Comparison of ENCODE assay signal across 8 mouse cellular contexts in the genomic region with DNA sequence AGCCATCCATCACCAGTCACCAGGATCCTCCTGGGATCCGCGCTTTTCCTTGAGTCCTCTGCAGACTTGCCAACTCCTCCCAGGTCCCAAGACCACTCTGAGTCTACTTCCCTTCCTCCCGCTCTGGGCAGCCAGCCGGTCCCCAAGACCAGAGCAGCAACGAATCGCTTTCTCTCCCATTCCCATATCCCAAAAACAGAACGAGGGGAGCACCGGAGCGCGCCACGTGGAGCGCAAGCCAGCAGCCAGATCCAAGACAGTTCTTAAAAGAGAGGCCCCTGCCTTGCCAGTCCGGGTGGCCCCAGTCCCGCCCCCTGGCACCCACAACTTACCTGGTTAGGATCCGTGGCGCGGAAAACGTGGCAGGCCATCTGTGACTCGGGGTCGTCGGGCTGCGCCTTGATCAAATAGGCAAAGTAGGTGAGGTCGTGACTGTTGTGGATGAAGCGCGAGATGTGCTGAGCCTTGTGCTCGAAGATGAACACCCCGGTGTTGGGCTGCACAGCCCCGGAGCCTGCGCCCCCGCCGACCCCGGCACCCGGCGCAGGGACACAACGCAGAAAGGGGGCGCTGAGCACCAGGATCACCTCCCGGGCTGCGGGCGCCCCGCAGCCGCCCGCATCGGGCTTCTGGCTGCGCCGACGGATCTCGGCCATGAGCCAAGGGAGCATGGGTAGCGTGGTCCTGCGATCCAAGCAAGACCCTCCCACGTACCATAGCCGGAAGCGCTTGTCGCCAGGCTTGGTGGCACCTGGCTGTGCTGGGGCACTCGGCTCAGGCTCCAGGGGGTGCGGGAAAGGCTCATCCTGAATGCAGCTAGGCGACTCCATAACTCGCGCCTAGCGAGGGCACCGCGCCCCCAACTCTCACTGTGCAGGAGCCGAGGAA. TPM values are rescaled to one million over a fixed set of nuclear protein-coding genes. Genes with fewer than 3 reads are reported as not detected.
A peak's percentile ranks its signal among the peaks of the same experiment; 100 is the strongest.
DNase-seq lines count a peak whose midpoint lies in the region; ATAC-seq and TF ChIP-seq lines count a peak whose summit lies in the region.

No protein-coding gene starts in this region.

- peak overlapping the region; percentile 77 for H3K9ac ChIP-seq in forebrain, embryonic 13.5 days
- H3K9ac ChIP-seq in heart, postnatal 0 days (replicated peaks; ENCODE audit: low read depth, low read length): peak overlapping the region; percentile 77

- under 1% methylated on average over 61 of the region's 62 CpGs for WGBS in forebrain, embryonic 13.5 days
- under 1% methylated on average over 60 of the region's 62 CpGs for WGBS in heart, postnatal 0 days

- no peaks in the 10 kb centered on the region for H3K9me3 ChIP-seq in forebrain, embryonic 13.5 days (replicated peaks)
- no peaks in the 10 kb centered on the region for H3K9me3 ChIP-seq in heart, postnatal 0 days (replicated peaks; ENCODE audit: control insufficient read depth, low read length)

- H3K4me2 ChIP-seq in forebrain, embryonic 13.5 days: peak overlapping the region; percentile 89
- H3K4me2 ChIP-seq in heart, postnatal 0 days (ENCODE audit: low read depth, low read length): peak overlapping the region; percentile 100

- no peak for TF ChIP-seq CTCF in heart, postnatal 0 days (IDR thresholded peaks at IDR 0.05; ENCODE audit: low read depth)
- peak; percentile 45 for TF ChIP-seq CTCF in layer of hippocampus, adult 2 months (conservative IDR thresholded peaks at IDR 0.05)

- no peaks in the 10 kb centered on the region for H3K27me3 ChIP-seq in forebrain, embryonic 13.5 days
- H3K27me3 ChIP-seq in heart, postnatal 0 days (ENCODE audit: control insufficient read depth, insufficient read depth, low read length): no peaks in the 10 kb centered on the region

- DNase-seq in Muller cell, postnatal 12 days (ENCODE audit: inconsistent ontology term): peak; percentile 56
- DNase-seq in c-Kit-positive CD71-negative TER-119-negative erythroid progenitor cells, embryonic 14.5 days (ENCODE audit: low read depth): peak; percentile 7
- DNase-seq in heart, postnatal 0 days (ENCODE audit: low spot score): peak; percentile 29
- peak in 1 of 2 experiments; percentile 13 for DNase-seq in layer of hippocampus, adult 2 months (ENCODE audit: low spot score in 2 of 2)
- peak; percentile 4 for DNase-seq in lung, postnatal 25 days (ENCODE audit: low spot score)
- peak; percentile 68 for DNase-seq in retina, postnatal 1 day
- no peak for DNase-seq in spleen, postnatal 36 days (ENCODE audit: low spot score in 2 of 2)

- peaks cover 11% of the 10 kb centered on the region for H3K4me1 ChIP-seq in forebrain, embryonic 13.5 days
- H3K4me1 ChIP-seq in heart, postnatal 0 days (ENCODE audit: control insufficient read depth, insufficient read depth): peaks cover 4% of the 10 kb centered on the region

- no peak overlapping the region for H3K27ac ChIP-seq in forebrain, embryonic 13.5 days
- peak overlapping the region; percentile 94 for H3K27ac ChIP-seq in heart, postnatal 0 days (ENCODE audit: low read depth)
- peak overlapping the region; percentile 44 for H3K27ac ChIP-seq in layer of hippocampus, adult 2 months

- no peak for TF ChIP-seq EP300 in heart, postnatal 0 days (IDR thresholded peaks at IDR 0.05; ENCODE audit: low read depth)

- peak; percentile 68 for ATAC-seq in forebrain, embryonic 13.5 days
- ATAC-seq in heart, postnatal 0 days (ENCODE audit: insufficient read depth, low read depth): peak; percentile 37; the same call in 1 of the 2 replicates

- no peaks in the 10 kb centered on the region for H3K36me3 ChIP-seq in forebrain, embryonic 13.5 days (ENCODE audit: poor library complexity, severe bottlenecking)
- H3K36me3 ChIP-seq in heart, postnatal 0 days (replicated peaks; ENCODE audit: control insufficient read depth, insufficient read depth, low read length): no peaks in the 10 kb centered on the region

- peak overlapping the region; percentile 83 for H3K4me3 ChIP-seq in forebrain, embryonic 13.5 days
- peak overlapping the region; percentile 99 for H3K4me3 ChIP-seq in heart, postnatal 0 days (ENCODE audit: low read depth, low read length)
- H3K4me3 ChIP-seq in layer of hippocampus, adult 2 months: peak overlapping the region; percentile 86

RNA-seq across cellular contexts. Expression of gene Tbc1d4, which starts 1.1 kb away (rescaled TPM):
- 5.6 and 7.3 TPM in 2 replicates for polyA plus RNA-seq in forebrain, embryonic 13.5 days (2015; fragmentation: Nextera tagmentation; extraction: Ambion mirVana)
- 43.7 and 53.6 TPM in 2 replicates for total RNA-seq in heart, postnatal 0 days (2014; rRNA removed; ENCODE audit: low replicate concordance)
- polyA plus RNA-seq in heart, postnatal 0 days (2015; fragmentation: Nextera tagmentation; extraction: Ambion mirVana): 16.8 and 18.4 TPM in 2 replicates
- 10 to 100 TPM; 10.4 to 11.3 TPM for total RNA-seq in layer of hippocampus, adult 2 months (2021)

RNA-seq across cellular contexts. Expression of gene Commd6, which starts 32.6 kb away (rescaled TPM):
- polyA plus RNA-seq in forebrain, embryonic 13.5 days (2015; fragmentation: Nextera tagmentation; extraction: Ambion mirVana): 112 and 114 TPM in 2 replicates
- total RNA-seq in heart, postnatal 0 days (2014; rRNA removed; ENCODE audit: low replicate concordance): 20.7 and 29.1 TPM in 2 replicates
- polyA plus RNA-seq in heart, postnatal 0 days (2015; fragmentation: Nextera tagmentation; extraction: Ambion mirVana): 74.8 and 77.2 TPM in 2 replicates
- total RNA-seq in layer of hippocampus, adult 2 months (2021): 10 to 100 TPM; 53.4 to 56.3 TPM

RNA-seq across cellular contexts. Expression of gene Uchl3, which starts 45.9 kb away (rescaled TPM):
- polyA plus RNA-seq in forebrain, embryonic 13.5 days (2015; fragmentation: Nextera tagmentation; extraction: Ambion mirVana): 204 and 209 TPM in 2 replicates
- total RNA-seq in heart, postnatal 0 days (2014; rRNA removed; ENCODE audit: low replicate concordance): 15.9 and 22.5 TPM in 2 replicates
- polyA plus RNA-seq in heart, postnatal 0 days (2015; fragmentation: Nextera tagmentation; extraction: Ambion mirVana): 75.6 and 76.2 TPM in 2 replicates
- 10 to 100 TPM; 46.2 to 54.9 TPM for total RNA-seq in layer of hippocampus, adult 2 months (2021)

Comparison
In these comparisons a context has a peak if more than half of its experiments do, and no peak if none do; other contexts are left out.
1. DNase-seq: peak in Muller cell, postnatal 12 days (single experiment), c-Kit-positive CD71-negative TER-119-negative erythroid progenitor cells, embryonic 14.5 days (single experiment), heart, postnatal 0 days (single experiment), lung, postnatal 25 days (single experiment) and retina, postnatal 1 day (single experiment); none in spleen, postnatal 36 days (0 of 2).
2. Peak in every context shown above with its lines, with median percentiles within 50 percentile points of each other: H3K4me3 ChIP-seq.